Mouse (Mus musculus): ENCODE measurements around the gene Trappc3l.
"Not testable (repeated sequence)": the region's sequence is repeated elsewhere in the genome, so short reads cannot be mapped to it uniquely, and the experiment has no call there.

The Trappc3l gene

DNA sequence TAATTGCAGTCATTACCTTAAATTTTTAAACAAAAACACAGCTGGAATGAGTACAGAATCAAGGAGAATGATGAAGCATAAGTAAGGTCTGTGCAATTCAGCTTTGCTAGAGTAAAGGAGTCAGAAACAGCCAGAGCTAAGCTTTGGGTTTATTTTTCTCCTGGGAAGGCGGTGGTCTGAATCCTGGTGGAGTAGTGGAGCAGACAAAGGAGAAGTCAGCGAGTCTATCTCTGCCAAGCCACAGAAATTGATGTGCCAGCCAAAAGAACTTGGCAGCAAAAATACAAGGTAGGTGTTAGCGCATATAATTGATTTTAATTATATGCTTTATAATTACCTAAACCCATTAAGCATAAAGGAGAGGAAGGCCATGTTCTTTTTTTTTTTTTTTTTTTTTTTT, at the start of gene Trappc3l:
Gene Trappc3l (plus strand): TSS at position 197 of the 400 bp plus-strand sequence.
- CTCF ChIA-PET = interaction anchor here (0.6 to 1.3 kb wide), 6 partner anchors 59 to 291 kb away, joined by 3 to 9 read pairs (median 4); partner anchors contain the start of genes Calhm5 (in 1 of the 4), Tspyl1 (in 1 of the 4) and Tspyl4 (in 1 of the 4)
- POLR2A ChIA-PET = interaction anchor here in 1 of 4 experiments (1.3 kb wide), 1 partner anchor 244 kb away, joined by 4 read pairs; the partner anchor contains the start of gene Tspyl1

DNA sequence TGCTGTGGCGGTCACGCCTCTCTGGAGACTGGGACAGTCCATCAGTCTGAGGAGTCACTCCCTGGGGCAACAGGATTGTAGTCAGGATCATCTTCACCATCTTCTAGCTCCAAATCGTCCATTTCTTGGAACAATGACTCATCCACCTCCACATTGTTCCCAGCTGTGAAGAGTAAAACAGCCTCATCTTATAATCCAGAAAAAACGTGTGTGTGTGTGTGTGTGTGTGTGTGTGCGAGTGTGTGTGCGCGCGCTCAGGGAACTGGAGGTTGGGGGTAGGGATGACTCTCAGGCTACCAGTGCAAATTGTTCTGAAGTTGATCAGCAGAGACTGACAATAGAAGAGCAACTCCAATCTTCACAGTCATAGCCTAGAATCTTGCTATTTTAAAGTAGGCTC, 40.7 kb upstream of the Trappc3l start:
- CTCF ChIA-PET = not testable (repeated sequence)
- POLR2A ChIA-PET = interaction anchor here in 2 of 4 experiments (1.1 to 1.7 kb wide), 2 partner anchors 23 kb away, joined by 3 to 6 read pairs; partner anchors contain the start of gene Rwdd1 (in 2 of the 2)

DNA sequence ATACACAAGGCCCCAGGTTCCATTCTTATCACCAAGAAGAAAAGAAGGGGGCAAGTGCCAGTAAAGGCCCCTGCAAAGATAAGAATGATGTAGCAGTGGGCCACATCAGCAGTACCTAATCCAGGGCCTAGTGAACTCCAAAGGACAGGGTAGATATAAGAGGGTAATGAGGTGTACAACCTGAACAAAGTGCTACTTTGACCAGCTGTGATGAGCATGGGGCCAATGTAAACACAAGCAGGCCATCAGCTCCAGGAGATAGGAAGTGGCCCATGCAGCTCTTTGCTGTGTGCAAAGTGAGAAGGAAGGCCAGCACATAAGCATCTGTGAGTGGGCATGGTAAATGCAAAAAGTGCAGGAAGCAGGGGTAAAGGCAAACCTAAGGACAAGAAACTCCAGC, 39.0 kb upstream of the Trappc3l start:
- CTCF ChIA-PET = no interaction called here
- POLR2A ChIA-PET = interaction anchor here in 1 of 4 experiments (0.9 to 1.7 kb wide), 3 partner anchors 10 to 21 kb away, joined by 3 to 6 read pairs (median 5); partner anchors contain the start of gene Rwdd1

DNA sequence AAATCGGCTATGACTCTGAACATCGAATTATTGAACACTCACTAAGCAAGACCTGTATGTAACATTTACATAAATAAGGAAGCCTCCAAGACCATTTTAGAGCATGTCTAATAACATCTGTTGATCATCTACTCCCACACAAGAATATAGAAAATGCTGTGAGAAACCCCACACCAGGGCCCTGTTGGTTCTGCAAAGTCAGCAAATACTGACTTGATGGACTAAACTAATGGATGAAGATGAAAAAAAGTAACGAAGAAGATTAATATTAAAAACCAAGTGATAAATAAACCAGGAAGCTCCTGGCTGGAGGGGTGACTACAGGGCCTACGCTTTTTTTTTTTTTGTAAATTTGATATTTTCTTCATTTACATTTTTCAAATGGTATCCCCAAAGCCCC, 24.8 kb upstream of the Trappc3l start:
- CTCF ChIA-PET = no interaction called here
- POLR2A ChIA-PET = interaction anchor here in 1 of 4 experiments (1.1 kb wide), 1 partner anchor 8 kb away, joined by 3 read pairs; no protein-coding TSS in a partner anchor

DNA sequence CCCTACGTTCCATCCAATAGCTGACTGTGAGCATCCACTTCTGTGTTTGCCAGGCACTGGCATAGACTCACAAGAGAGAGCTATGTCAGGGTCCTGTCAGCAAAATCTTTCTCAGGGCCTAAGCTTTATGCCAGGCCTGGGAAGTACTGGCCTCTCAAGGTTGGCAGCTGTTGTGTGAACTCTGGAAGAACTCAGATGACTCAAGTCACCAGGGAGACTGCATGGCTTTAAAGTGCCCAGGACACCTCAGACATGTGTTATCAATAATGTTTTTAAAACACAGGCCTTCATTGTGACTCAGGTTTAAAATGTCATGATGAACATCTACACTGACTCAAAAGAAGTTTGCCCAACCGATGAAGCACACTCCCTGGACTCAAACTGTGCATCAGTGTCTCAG, 24.2 kb upstream of the Trappc3l start:
- CTCF ChIA-PET = interaction anchor here in 1 of 4 experiments (0.6 kb wide), 1 partner anchor 785 kb away, joined by 5 read pairs; no protein-coding TSS in a partner anchor

DNA sequence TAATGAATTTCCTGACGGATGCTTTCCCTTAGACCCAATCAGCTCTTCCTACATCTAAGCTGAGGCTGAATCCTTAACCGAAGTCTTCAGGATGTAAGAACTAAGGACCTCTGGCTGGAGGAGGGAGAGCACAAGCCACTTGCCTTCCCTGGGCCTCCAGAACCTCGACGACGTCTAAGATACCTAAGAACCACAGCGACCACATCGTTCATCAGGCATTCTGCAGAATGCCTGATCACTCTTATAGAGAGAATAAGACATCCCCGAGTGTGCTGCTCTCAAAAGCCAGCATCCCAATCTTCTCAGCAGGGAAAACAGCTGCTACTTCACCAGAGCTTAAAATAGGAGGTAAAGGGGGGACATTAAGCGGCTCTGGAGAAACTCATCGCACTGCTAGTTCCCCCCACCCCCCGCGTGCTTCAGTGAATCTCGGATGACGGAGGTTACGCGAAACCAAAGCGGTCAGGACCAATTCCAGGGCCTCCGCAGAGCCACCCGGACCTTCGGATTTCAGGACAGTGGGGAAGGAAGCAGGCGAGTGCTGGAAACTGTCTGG, 18.6 kb upstream of the Trappc3l start:
- POLR2A ChIA-PET = interaction anchor here (0.6 to 6.4 kb wide), 22 partner anchors 11 to 423 kb away, joined by 3 to 51 read pairs (median 4); partner anchors contain the start of genes Tspyl1 (in 3 of the 4), Calhm5 (in 1 of the 4), Calhm6 (in 1 of the 4) and Dse (in 1 of the 4)
- CTCF ChIA-PET = interaction anchor here in 1 of 4 experiments (1.4 to 2.7 kb wide), 2 partner anchors 15 to 18 kb away, joined by 4 to 14 read pairs; no protein-coding TSS in a partner anchor

More for the DNA sequence above, 24.2 kb upstream of the Trappc3l start:
- POLR2A ChIA-PET = no interaction called here

DNA sequence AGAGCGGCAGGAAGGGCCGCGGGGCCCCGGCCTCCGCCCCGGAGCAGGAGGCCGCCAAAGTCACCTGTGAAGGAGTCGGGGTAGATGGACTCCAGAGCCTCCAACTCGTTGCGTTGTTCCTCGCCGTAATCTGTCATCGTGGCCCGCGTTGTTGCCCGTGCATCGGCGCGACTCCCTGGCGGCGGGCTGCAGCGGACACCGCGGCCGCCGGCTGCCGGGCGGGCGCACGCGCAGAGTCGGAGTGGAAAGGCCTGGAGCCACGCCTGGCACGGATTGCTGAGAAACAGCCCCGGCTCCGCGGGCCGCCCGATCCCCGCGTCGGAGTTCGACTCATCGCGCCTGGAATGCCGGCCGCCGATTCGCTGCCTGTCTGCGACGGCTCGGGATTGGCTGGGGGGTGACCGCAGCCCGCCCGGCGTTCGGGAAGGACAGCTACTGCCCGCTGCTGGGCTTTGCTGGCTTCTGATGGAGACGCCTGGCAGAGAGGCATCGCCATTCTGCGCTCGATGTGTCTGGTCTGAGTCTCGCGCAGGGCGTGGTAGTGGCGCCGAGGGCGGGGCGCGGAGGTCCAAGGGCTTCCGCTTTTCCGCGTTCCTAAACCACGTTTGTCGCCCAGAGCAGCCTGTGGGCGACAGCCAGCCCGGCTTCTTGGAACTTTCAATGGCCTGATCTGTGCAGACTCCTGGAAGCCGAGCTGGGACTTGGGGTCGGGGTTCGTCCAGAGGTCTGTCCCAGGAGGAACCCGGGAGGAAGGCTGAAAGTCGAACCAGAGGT, 17.9 kb upstream of the Trappc3l start, which contains the start of gene Rwdd1:
Gene Rwdd1 (minus strand): TSS at position 323 of the 774 bp plus-strand sequence.
- ChIA-PET POLR2A (interaction anchor here in 3 of 4 experiments (0.6 to 6.4 kb wide), 27 partner anchors 10 to 422 kb away, joined by 3 to 51 read pairs (median 4); partner anchors contain the start of genes Tspyl1 (in 3 of the 3), Calhm5 (in 2 of the 3), Calhm6 (in 1 of the 3) and Dse (in 1 of the 3)), CTCF (interaction anchor here in 2 of 4 experiments (1.4 to 2.7 kb wide), 4 partner anchors 13 to 77 kb away, joined by 4 to 14 read pairs (median 4); partner anchors contain the start of gene Calhm5 (in 1 of the 2))

DNA sequence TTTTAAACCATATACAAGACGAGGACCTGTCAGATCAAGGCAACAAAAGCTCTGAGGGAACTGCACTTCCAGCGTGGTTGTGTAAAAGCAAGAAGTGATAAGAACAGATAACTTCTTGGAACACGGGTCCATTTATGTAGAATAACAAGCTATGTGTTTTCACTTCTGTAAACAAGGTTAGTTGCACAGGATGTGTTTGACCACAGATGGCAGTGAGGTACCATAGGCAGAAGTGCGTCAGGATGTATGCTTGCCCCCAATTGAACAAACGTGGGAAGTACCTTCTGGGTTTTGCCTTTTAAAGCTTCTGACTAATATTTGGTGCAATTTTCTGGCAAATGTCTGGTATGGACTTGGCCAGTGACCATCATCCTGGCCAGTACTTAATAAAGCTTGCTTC, 7.1 kb upstream of the Trappc3l start:
- POLR2A ChIA-PET = interaction anchor here in 3 of 4 experiments (1.1 to 1.8 kb wide), 3 partner anchors 10 to 268 kb away, joined by 4 to 6 read pairs (median 4); partner anchors contain the start of genes Rwdd1 (in 1 of the 3) and Tspyl4 (in 1 of the 3)

DNA sequence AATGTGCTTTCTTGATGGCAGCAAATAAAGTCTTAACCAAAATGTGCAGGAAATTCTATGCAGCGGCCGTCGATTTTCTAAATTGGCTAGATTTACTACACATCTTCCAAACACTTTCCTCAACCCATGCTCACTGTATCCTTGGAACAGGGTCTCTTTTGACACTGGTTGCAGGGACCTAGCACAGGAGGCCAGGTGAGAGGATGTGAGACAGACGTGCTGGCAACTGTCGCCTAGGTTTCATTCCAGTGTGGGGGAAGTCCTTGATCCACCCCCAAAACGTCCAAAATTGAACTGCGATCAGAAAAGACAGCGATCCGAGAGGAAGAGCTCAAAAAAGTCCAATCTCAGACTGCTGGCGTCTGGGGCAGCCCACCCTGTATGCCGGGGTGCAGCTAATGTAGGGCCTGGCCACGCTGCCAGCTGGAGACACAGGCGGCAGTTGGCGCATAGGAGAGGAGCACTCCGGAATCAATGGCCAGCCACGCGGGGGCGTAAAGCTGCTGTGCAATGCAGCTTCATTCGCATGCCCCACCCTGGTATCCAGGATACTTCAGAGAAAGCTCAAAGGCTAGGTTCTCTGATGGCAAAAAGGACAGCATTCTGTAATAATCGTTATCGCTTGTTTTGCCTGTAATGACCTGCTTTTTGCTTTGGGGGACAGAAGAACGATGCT, 3.6 kb upstream of the Trappc3l start:
- CTCF ChIA-PET = interaction anchor here (0.5 to 2.7 kb wide), 41 partner anchors 9 to 305 kb away, joined by 3 to 19 read pairs (median 4); partner anchors contain the start of genes Calhm5 (in 4 of the 4), Tspyl4 (in 3 of the 4), Tspyl1 (in 2 of the 4) and Calhm4 (in 1 of the 4)

More for the DNA sequence above, 7.1 kb upstream of the Trappc3l start:
- CTCF ChIA-PET = interaction anchor here in 1 of 4 experiments (0.6 kb wide), 1 partner anchor 66 kb away, joined by 3 read pairs; the partner anchor contains the start of gene Calhm5

DNA sequence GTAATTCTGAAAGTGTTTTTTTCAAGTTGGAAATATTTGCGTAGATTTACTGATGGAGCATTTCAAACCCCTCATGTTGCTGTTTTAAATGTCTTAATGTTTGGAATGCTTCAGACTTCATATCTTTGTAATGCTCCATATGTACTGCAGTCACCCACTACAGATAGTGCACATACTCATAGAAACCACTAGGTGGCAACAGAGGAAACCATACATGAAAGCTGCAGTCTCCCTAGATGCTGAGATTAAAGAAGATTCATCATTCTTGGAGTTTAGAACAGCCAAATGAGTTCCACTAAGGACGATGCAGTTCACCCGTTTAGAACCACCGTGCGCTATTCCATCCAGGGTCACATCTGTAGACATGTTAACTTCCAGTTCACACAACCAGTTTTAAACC, 810 bp upstream of the Trappc3l start:
- CTCF ChIA-PET = interaction anchor here in 2 of 4 experiments (0.6 to 1.3 kb wide), 10 partner anchors 10 to 291 kb away, joined by 3 to 9 read pairs (median 4); partner anchors contain the start of genes Calhm5 (in 2 of the 2), Rwdd1 (in 1 of the 2) and Tspyl1 (in 1 of the 2)

More for the DNA sequence above, 3.6 kb upstream of the Trappc3l start:
- POLR2A ChIA-PET = interaction anchor here (0.6 to 3.8 kb wide), 20 partner anchors 8 to 368 kb away, joined by 3 to 51 read pairs (median 3); partner anchors contain the start of genes Calhm5 (in 2 of the 4), Rwdd1 (in 2 of the 4), Tspyl4 (in 2 of the 4) and Calhm6 (in 1 of the 4)

DNA sequence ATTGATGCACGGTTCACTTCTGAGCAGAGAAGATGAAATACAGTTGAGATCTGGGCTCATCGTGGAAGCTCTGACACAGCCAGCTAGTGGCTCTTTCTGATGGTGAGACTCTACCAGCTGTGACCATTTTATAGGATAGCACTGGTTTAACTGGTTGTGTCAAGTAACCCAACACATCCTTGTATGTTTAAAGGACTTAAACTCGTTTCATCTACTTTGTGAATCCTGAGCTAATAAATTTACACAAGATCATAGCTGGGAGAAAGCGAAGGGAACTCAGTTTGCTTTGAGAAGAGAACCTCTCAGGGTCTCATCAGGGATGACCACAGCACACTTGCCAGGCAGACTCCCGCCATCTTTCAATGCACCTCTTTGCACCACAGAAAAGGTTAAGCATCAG, 6.8 kb downstream of the Trappc3l start, which contains the start of gene Calhm4:
Gene Calhm4 (minus strand): TSS at position 101 of the 400 bp plus-strand sequence.
- ChIA-PET CTCF (interaction anchor here in 2 of 4 experiments (1.1 to 1.2 kb wide), 3 partner anchors 10 kb away, joined by 3 to 5 read pairs (median 4); no protein-coding TSS in a partner anchor), POLR2A (interaction anchor here in 2 of 4 experiments (0.8 to 0.9 kb wide), 2 partner anchors 19 to 23 kb away, joined by 3 read pairs; no protein-coding TSS in a partner anchor)

More for the DNA sequence above, 810 bp upstream of the Trappc3l start:
- POLR2A ChIA-PET = interaction anchor here in 2 of 4 experiments (0.6 to 1.3 kb wide), 2 partner anchors 244 to 245 kb away, joined by 3 to 4 read pairs; partner anchors contain the start of gene Tspyl1 (in 1 of the 2)

DNA sequence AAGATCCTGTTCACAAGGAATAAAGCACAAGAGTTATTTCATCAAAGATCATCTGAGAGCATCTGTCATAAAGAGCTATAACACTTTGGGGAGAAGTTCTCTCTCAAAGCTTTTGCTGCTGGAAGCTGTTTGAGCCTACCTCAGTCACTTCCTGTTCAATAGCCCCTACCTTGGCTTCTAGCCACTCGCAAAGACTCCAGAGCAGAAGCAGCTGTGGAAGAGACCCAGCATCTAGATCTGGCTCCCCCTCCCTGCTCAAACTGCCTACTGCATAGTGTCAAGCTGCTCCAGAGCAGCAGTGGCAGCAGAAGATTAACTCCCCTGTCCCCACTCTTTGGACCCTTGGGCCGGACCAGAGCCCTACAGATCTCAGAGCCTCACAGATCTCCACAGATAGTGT, 16.6 kb downstream of the Trappc3l start:
- POLR2A ChIA-PET = interaction anchor here in 1 of 4 experiments (0.6 kb wide), 1 partner anchor 219 kb away, joined by 6 read pairs; no protein-coding TSS in a partner anchor
- CTCF ChIA-PET = no interaction called here

DNA sequence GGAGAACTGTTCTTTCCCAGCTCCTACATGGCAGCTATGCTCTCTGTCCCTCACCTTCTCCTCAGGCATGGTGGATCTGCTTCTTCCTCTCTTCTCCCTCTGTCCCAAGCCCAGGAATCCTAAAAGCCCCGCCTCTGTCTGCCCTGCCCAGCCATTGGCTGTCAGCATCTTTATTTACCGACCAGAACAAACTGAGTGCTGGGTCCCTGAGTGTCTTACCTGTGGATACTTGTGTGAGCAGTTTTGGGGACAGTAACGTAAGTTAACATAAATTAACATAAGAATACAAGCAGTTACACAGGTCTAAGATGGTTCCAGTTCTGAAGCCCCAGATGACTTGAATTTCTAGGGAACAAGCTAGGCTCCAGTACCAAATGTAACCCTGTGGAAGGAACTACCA, 29.2 kb downstream of the Trappc3l start:
- ChIA-PET POLR2A (interaction anchor here in 2 of 4 experiments (0.7 to 1.4 kb wide), 4 partner anchors 23 to 216 kb away, joined by 3 read pairs; partner anchors contain the start of gene Calhm5 (in 1 of the 2)), CTCF (no interaction called here)

DNA sequence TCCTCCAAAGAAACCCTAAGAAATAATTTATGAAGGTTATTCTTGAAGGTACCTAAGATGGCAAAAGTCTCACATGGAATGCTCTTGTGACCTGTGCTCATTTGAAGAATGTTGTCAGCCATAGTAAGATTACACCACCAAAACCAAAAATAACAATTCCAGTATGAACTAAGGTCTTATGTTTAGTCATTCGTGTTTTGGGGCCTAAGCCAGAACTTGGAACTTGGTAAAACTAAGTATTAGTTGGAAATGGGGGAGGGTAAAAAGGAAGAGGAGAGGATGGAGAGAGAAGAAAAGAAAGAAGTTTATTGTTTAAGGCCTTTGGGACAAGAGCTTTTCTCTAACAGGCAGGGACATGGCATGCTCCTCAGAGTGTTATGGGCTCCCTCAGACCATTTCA, 32.2 kb downstream of the Trappc3l start:
- ChIA-PET CTCF (interaction anchor here in 1 of 4 experiments (0.9 kb wide), 1 partner anchor 164 kb away, joined by 3 read pairs; no protein-coding TSS in a partner anchor), POLR2A (no interaction called here)

DNA sequence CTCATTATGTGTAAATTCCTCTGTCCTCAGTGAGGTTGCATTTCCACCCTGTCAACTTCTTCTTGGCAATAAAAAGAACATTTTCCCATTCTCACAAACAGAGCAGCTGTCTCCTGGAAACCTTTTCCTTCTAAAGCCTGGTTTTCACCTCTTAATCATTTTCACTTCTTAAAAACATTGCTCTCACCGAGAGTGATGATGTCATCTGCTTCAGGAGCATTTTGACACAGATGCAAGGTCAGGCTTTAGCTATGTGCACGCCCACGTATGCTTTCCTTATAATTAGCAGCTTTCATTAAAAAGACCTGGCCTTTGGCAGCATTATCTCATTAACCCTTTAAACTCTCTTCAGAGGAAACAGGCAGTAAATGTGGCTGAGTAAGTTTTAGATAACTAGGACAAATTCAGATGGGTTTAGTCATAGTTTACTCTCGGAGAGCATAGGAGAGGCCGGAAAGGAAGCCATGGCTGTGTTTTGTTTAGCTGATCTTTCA, 33.6 kb downstream of the Trappc3l start:
- POLR2A ChIA-PET = no interaction called here
- CTCF ChIA-PET = no interaction called here

DNA sequence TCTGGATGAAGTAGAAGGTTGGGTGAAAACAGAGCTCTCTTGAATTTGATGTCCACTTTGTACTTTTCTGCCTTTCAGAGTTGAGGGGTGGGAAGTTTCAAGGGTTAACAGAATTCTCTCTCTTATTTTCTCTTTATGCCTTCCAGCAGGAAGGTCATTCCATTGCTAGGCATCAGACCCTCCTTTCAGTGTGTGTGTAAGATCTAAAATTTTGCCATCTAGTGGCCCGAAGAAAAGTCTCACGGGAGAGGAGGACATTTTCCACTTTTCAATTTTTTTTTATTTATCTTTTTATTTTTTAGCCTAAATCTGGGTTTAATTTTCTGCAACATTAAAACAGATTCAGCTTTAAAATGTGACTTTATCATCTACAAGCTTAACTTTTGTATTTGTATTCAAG, 34.3 kb downstream of the Trappc3l start:
- ChIA-PET POLR2A (interaction anchor here in 1 of 4 experiments (0.7 kb wide), 1 partner anchor 85 kb away, joined by 4 read pairs; no protein-coding TSS in a partner anchor), CTCF (interaction anchor here in 3 of 4 experiments (0.6 kb wide), 4 partner anchors 81 to 610 kb away, joined by 3 to 8 read pairs (median 5); no protein-coding TSS in a partner anchor)

All from embryonic stem cell, embryonic (primary cell).